Mouse (Mus musculus) liver, adult 2 months (tissue): Measurements from ENCODE around the gene Igfbp7.

Experiments
- CTCF ChIP-seq: fragments of 200-500 bp; IDR thresholded peaks from 2 replicates; pipeline ENCODE4 v1.5.1; 2011; ENCODE audit warnings: low read depth, low read length, control low read depth
- POLR2A ChIP-seq: fragments of 200-500 bp; IDR thresholded peaks from 2 replicates; pipeline ENCODE4 v1.6.1; 2011; ENCODE audit warnings: low read length, control low read depth; ENCODE audit not compliant: insufficient read depth; ENCODE audit errors: extremely low read depth

DNA sequence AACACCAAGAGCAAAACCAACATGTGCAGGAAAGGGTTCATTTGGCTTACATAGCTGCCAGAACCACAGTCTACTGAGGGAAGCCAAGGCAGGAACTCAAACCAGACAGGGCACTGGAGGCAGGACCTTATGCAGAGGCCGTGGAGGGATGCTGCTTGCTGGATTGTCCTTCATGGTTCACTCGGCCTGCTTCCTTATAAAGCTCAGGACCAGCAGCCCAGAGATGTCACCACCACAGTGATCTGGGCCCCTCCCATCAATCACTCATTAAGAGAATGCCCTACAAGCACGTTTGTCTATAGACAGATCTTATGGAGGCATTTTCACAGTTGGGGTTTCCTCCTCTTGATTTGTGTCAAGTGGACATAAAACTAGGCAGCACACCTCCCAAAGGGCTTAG lies 25.3 kb upstream of the Igfbp7 start:
- no peak for TF ChIP-seq POLR2A
- TF ChIP-seq CTCF = no peak
